Mouse (Mus musculus): ENCODE data around the gene Actr8. TPM values are rescaled to one million over a fixed set of nuclear protein-coding genes. Genes with fewer than 3 reads are reported as not detected.
A peak's percentile ranks its signal among the peaks of the same experiment; 100 is the strongest.

Actr8 gene
- polyA plus RNA-seq, 1 experiment from 2014 or later, result 38.5 TPM

DNA sequence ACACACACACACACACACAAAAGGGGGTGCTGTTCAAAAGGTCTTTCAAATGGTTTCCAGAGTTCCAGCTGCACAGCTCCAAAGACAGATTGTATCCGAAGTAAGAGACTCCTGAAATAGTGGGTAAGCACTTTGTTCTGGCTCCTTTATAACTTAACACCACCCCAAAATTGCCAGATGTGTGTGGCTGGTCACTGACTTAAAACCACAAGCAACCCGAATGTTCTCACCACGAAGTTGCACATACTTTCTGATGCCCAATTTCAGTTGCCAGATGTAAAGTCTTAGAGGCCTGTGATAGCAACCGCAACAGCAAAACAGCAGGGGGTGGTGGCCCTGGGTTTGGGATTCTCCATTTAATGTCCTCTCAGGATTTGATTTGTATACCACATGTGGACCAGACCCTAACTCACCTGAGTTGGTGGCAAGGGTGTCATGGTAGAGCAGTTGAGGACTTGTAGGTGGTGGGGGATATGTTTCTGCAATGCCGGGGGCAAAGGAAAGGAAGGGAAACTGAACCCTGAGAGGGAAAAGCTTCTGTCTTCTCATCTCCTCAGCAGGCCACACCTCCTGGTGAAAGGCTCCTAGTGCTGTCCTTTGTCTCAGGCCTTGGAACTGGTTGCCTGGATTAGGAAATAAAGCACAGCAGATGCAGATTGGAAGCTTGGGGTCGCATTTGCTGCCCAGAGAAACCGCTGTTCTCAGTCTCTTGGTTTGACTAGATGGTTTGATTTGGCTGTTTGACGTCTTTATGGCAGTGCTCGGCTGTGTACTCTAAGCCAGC, 41.8 kb downstream of the Actr8 start:
- H3K27me3 ChIP-seq (replicated peaks; ENCODE audit: insufficient read depth, low read length), result no peaks in the 10 kb centered on the region
- no peak overlapping the region for H3K27ac ChIP-seq (ENCODE audit: low read length)
- H3K9me3 ChIP-seq (ENCODE audit: low read length), result no peaks in the 10 kb centered on the region
- no peaks in the 10 kb centered on the region for H3K4me1 ChIP-seq (ENCODE audit: insufficient read depth, low read depth, low read length)
- no peak overlapping the region for H3K4me3 ChIP-seq (ENCODE audit: low read depth, low read length)
- no peaks in the 10 kb centered on the region for H3K36me3 ChIP-seq (ENCODE audit: insufficient read depth, low read length)
- 67% methylated on average over 9 of the region's 9 CpGs for WGBS
- no peak overlapping the region for H3K4me2 ChIP-seq (replicated peaks; ENCODE audit: low read depth, low read length)
- DNase-seq (ENCODE audit: low spot score) (no peak), ATAC-seq (no peak)
- no peak for TF ChIP-seq EP300 (IDR thresholded peaks at IDR 0.05)
- TF ChIP-seq CTCF (IDR thresholded peaks at IDR 0.05), result no peak
- H3K9ac ChIP-seq (replicated peaks; ENCODE audit: low read depth), result no peak overlapping the region

DNA sequence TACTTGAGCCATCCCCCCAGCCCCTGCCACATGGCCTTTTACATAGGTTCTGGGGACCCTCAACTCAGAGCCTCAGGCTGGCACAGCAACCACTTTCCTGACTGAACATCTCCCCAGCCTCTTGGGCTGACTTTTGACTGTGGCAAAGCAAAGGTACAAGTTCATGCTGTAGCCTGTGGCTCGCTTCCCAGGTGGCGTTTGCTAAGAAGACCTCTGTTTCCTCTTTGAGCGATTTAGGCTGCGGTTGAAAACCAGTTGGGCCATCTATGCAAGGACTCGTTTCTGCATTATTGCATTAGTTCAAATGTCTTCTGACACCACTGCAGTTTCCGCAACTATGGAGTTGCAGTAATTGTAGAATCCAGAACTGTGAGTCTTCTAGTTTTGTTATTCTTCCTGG, 44.3 kb downstream of the Actr8 start:
- no peak overlapping the region for H3K27ac ChIP-seq (ENCODE audit: low read length)
- H3K9me3 ChIP-seq (ENCODE audit: low read length), result no peaks in the 10 kb centered on the region
- H3K4me3 ChIP-seq (ENCODE audit: low read depth, low read length), result no peak overlapping the region
- 85% methylated on average over 6 of the region's 6 CpGs for WGBS
- no peaks in the 10 kb centered on the region for H3K27me3 ChIP-seq (replicated peaks; ENCODE audit: insufficient read depth, low read length)
- DNase-seq (ENCODE audit: low spot score), result no peak
- H3K4me1 ChIP-seq (ENCODE audit: insufficient read depth, low read depth, low read length), result no peaks in the 10 kb centered on the region
- H3K9ac ChIP-seq (replicated peaks; ENCODE audit: low read depth), result no peak overlapping the region
- ATAC-seq, result no peak
- no peak overlapping the region for H3K4me2 ChIP-seq (replicated peaks; ENCODE audit: low read depth, low read length)
- no peaks in the 10 kb centered on the region for H3K36me3 ChIP-seq (ENCODE audit: insufficient read depth, low read length)
- TF ChIP-seq EP300 (IDR thresholded peaks at IDR 0.05) (no peak), CTCF (IDR thresholded peaks at IDR 0.05) (no peak)

DNA sequence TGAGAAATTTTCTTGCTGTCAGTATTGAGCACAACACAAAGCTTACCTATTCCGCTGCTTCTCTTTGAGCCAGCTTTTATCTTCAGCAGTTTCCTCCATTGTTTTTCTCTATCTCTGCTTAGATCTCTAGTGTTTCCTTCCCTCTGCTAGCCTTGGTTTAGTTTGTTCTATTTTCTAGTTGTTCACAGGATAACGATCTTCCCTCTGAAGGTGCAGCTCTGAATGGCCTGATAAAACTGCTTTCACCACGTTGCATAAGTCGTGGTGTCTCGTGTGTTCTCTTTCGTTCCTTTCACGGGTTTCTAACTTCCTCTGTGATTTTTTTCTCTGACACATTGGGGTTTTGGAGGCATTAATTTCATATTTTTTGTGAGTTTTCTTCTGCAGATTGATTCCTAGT, 46.2 kb downstream of the Actr8 start:
- H3K27me3 ChIP-seq (replicated peaks; ENCODE audit: insufficient read depth, low read length), result no peaks in the 10 kb centered on the region
- DNase-seq (ENCODE audit: low spot score) (no peak), ATAC-seq (no peak)
- H3K4me1 ChIP-seq (ENCODE audit: insufficient read depth, low read depth, low read length), result no peaks in the 10 kb centered on the region
- H3K9ac ChIP-seq (replicated peaks; ENCODE audit: low read depth), result no peak overlapping the region
- H3K36me3 ChIP-seq (ENCODE audit: insufficient read depth, low read length), result no peaks in the 10 kb centered on the region
- TF ChIP-seq EP300 (IDR thresholded peaks at IDR 0.05), result no peak
- TF ChIP-seq CTCF (IDR thresholded peaks at IDR 0.05), result no peak
- H3K4me3 ChIP-seq (ENCODE audit: low read depth, low read length), result no peak overlapping the region
- H3K27ac ChIP-seq (ENCODE audit: low read length), result no peak overlapping the region
- 22% methylated on average over 7 of the region's 7 CpGs for WGBS
- no peaks in the 10 kb centered on the region for H3K9me3 ChIP-seq (ENCODE audit: low read length)
- H3K4me2 ChIP-seq (replicated peaks; ENCODE audit: low read depth, low read length), result no peak overlapping the region

DNA sequence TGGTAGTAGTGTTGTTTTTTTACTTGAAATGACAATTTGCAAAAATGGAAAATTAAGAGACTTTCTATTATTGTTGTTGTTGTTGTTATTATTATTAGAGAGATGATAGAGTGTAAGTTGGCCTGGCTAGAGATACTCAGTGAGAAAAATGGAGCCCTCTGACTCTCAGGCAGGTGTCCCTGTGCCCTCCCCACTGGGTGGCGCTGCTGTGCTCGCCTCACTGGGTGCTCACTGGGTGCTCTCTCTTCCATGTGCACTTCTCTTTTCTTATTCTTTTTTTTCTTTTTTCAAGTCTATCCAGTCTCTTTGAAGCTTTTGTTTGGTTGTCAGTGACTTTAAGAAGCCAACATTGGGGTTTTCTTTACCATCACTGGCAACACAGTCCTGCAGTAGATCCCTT, 49.2 kb downstream of the Actr8 start:
- TF ChIP-seq CTCF (IDR thresholded peaks at IDR 0.05), result peak; percentile 59
- no peak for TF ChIP-seq EP300 (IDR thresholded peaks at IDR 0.05)
- H3K27ac ChIP-seq (ENCODE audit: low read length), result no peak overlapping the region
- ATAC-seq (no peak), DNase-seq (ENCODE audit: low spot score) (peak; percentile 12)
- H3K9me3 ChIP-seq (ENCODE audit: low read length), result no peaks in the 10 kb centered on the region
- H3K9ac ChIP-seq (replicated peaks; ENCODE audit: low read depth), result no peak overlapping the region
- no peaks in the 10 kb centered on the region for H3K27me3 ChIP-seq (replicated peaks; ENCODE audit: insufficient read depth, low read length)
- no peak overlapping the region for H3K4me3 ChIP-seq (ENCODE audit: low read depth, low read length)
- WGBS, result 25% methylated on average over 2 of the region's 2 CpGs
- no peaks in the 10 kb centered on the region for H3K4me1 ChIP-seq (ENCODE audit: insufficient read depth, low read depth, low read length)
- H3K4me2 ChIP-seq (replicated peaks; ENCODE audit: low read depth, low read length), result no peak overlapping the region
- H3K36me3 ChIP-seq (ENCODE audit: insufficient read depth, low read length), result no peaks in the 10 kb centered on the region

DNA sequence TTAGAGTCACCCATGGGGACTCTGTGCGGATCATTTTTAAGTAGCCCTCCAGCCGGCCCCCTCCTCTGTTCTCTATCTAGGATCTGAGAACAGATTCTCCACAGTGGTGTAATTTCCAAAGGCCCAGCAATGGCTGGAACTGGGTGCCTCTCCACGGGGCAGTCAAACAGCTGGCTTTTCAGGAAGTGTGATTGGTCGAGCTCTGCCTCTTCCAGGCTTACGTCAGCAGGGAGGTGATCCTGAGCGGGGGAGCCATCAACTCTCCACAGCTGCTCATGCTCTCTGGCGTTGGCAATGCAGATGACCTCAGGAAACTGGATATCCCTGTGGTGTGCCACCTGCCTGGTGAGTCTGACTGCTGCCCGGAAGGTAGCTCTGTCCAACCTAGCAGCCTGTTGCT, 55.3 kb downstream of the Actr8 start:
- Histone ChIP-seq H3K4me2 (replicated peaks; ENCODE audit: low read depth, low read length) (no peak overlapping the region), H3K27ac (ENCODE audit: low read length) (no peak overlapping the region), H3K27me3 (replicated peaks; ENCODE audit: insufficient read depth, low read length) (no peaks in the 10 kb centered on the region), H3K36me3 (ENCODE audit: insufficient read depth, low read length) (no peaks in the 10 kb centered on the region), H3K9ac (replicated peaks; ENCODE audit: low read depth) (no peak overlapping the region), H3K9me3 (ENCODE audit: low read length) (no peaks in the 10 kb centered on the region), H3K4me3 (ENCODE audit: low read depth, low read length) (no peak overlapping the region), H3K4me1 (ENCODE audit: insufficient read depth, low read depth, low read length) (no peaks in the 10 kb centered on the region)
- no peak for ATAC-seq
- 65% methylated on average over 8 of the region's 8 CpGs for WGBS
- DNase-seq (ENCODE audit: low spot score), result no peak
- TF ChIP-seq CTCF (IDR thresholded peaks at IDR 0.05), result no peak
- TF ChIP-seq EP300 (IDR thresholded peaks at IDR 0.05), result no peak

DNA sequence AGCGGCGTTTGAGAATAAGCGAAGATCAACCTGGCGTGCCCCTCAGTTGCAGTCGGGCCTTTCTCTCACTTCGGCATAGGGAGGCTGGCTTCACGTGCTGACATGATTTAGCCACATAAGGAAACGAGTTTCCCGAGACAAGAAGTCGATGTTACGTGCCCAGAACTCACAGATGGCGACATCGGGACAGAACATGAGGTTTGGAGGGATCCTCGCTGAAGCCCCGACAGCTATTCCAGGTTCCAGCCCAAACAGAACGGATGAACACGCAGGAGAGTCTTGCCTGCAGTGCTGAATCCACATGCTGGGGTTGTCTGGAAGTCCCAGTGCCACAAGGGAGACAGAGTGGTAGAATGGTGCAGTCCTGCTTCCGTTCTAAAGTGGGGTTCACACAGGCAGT, 60.3 kb downstream of the Actr8 start:
- Histone ChIP-seq H3K27me3 (replicated peaks; ENCODE audit: insufficient read depth, low read length) (no peaks in the 10 kb centered on the region), H3K9me3 (ENCODE audit: low read length) (no peaks in the 10 kb centered on the region), H3K4me3 (ENCODE audit: low read depth, low read length) (no peak overlapping the region), H3K4me2 (replicated peaks; ENCODE audit: low read depth, low read length) (no peak overlapping the region), H3K9ac (replicated peaks; ENCODE audit: low read depth) (no peak overlapping the region), H3K36me3 (ENCODE audit: insufficient read depth, low read length) (no peaks in the 10 kb centered on the region), H3K27ac (ENCODE audit: low read length) (no peak overlapping the region), H3K4me1 (ENCODE audit: insufficient read depth, low read depth, low read length) (no peaks in the 10 kb centered on the region)
- ATAC-seq (no peak), DNase-seq (ENCODE audit: low spot score) (no peak)
- 87% methylated on average over 18 of the region's 18 CpGs for WGBS
- TF ChIP-seq EP300 (IDR thresholded peaks at IDR 0.05) (no peak), CTCF (IDR thresholded peaks at IDR 0.05) (no peak)

Data from lung, postnatal 0 days (tissue).